Mouse (Mus musculus) stomach, postnatal 0 days (tissue): Measurements from ENCODE around the gene Tsen34.

Experiments used
- CTCF ChIP-seq: IDR thresholded peaks from 2 replicates; pipeline ENCODE4 v1.5.1; 2016; ENCODE audit warnings: antibody characterized with exemption, low read depth, mild to moderate bottlenecking, moderate library complexity
- EP300 ChIP-seq: optimal IDR thresholded peaks from 2 replicates; pipeline ENCODE3; 2016; ENCODE audit warnings: antibody characterized with exemption

DNA sequence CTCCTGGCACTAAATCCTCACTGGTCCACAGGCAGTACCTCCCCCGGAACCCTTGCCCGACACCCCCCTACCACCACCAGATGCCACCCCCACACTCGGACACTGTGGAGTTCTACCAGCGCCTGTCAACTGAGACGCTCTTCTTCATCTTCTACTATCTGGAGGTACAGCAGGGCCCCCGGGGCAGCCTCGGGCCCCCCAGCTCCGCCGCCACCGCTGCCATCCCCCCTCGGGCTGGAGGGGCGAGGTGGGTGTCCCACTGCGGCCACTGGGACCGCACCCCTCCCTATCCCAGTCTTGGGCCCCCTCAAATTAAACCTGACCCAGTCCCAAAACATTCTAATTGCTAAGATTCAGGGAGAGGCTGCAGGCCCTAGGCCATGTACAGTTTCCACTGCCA lies 34.1 kb upstream of the Tsen34 start:
- TF ChIP-seq CTCF, result no peak
- no peak for TF ChIP-seq EP300
